Mouse (Mus musculus) stomach, embryonic 14.5 days (tissue): Measurements from ENCODE around the gene B3galt4. TPM values are rescaled to one million over a fixed set of nuclear protein-coding genes. Genes with fewer than 3 reads are reported as not detected.
"Not testable (repeated sequence)": the region's sequence is repeated elsewhere in the genome, so short reads cannot be mapped to it uniquely, and the experiment has no call there.

Experiments used
- ATAC-seq: fragments of 200-750 bp; cut with Nextera tagmentation; 2 replicates; pipeline ENCODE4 v1.8.0; 2017; ENCODE audit warnings: low read depth, moderate TSS enrichment; ENCODE audit not compliant: insufficient number of reproducible peaks, insufficient read depth, low FRiP score
- H3K27ac ChIP-seq: fragments of 300-500 bp; sonication (generic); 2 replicates; pipeline ENCODE4 v1.5.1; 2014; ENCODE audit warnings: mild to moderate bottlenecking, low read length, moderate library complexity, mixed read lengths
- H3K27me3 ChIP-seq: fragments of 300-500 bp; sonication (generic); 2 replicates; pipeline ENCODE4 v1.6.1; 2014; ENCODE audit warnings: low read length, control low read depth, mixed read lengths; ENCODE audit not compliant: control insufficient read depth, insufficient read depth
- H3K36me3 ChIP-seq: fragments of 300-500 bp; sonication (generic); 2 replicates; pipeline ENCODE4 v1.6.1; 2014; ENCODE audit warnings: mild to moderate bottlenecking, control low read depth, low read length, moderate library complexity, mixed read lengths; ENCODE audit not compliant: control insufficient read depth, insufficient read depth
- H3K4me1 ChIP-seq: fragments of 300-500 bp; sonication (generic); 2 replicates; pipeline ENCODE4 v1.6.1; 2014; ENCODE audit warnings: low read length, control low read depth, mixed read lengths; ENCODE audit not compliant: control insufficient read depth, insufficient read depth
- H3K4me2 ChIP-seq: fragments of 300-500 bp; sonication (generic); replicated peaks from 2 replicates; pipeline ENCODE4 v1.6.1; 2014; ENCODE audit warnings: low read depth, low read length, control low read depth
- H3K4me3 ChIP-seq: fragments of 300-500 bp; sonication (generic); 2 replicates; pipeline ENCODE4 v1.5.1; 2014; ENCODE audit warnings: low read depth, low read length, control low read depth
- H3K9ac ChIP-seq: fragments of 300-500 bp; sonication (generic); replicated peaks from 2 replicates; pipeline ENCODE4 v1.6.1; 2014; ENCODE audit warnings: low read depth, mild to moderate bottlenecking, control low read depth, low read length, moderate library complexity, mixed read lengths
- H3K9me3 ChIP-seq: fragments of 300-500 bp; sonication (generic); 2 replicates; pipeline ENCODE4 v1.6.1; 2016; ENCODE audit warnings: low read depth, low read length, control low read depth; ENCODE audit not compliant: control insufficient read depth
- WGBS: fragments of 180-500 bp; shearing (Covaris S2); extraction: QIAGEN DNeasy Blood & Tissue Kit; methylation state at CpG from one replicate; pipeline ENCODE4 v1.1.7; 2014; 5-methylcytosine and 5-hydroxymethylcytosine counted together
- polyA plus RNA-seq: library from polyadenylated mRNA; unstranded; fragments of >200 nt; fragmentation: Nextera tagmentation; extraction: Ambion mirVana; gene quantifications from 2 replicates; pipeline ENCODE4 v1.2.1, GENCODE M21; 2014

Gene B3galt4
- polyA plus RNA-seq = 2.8 and 2.9 TPM in 2 replicates

DNA sequence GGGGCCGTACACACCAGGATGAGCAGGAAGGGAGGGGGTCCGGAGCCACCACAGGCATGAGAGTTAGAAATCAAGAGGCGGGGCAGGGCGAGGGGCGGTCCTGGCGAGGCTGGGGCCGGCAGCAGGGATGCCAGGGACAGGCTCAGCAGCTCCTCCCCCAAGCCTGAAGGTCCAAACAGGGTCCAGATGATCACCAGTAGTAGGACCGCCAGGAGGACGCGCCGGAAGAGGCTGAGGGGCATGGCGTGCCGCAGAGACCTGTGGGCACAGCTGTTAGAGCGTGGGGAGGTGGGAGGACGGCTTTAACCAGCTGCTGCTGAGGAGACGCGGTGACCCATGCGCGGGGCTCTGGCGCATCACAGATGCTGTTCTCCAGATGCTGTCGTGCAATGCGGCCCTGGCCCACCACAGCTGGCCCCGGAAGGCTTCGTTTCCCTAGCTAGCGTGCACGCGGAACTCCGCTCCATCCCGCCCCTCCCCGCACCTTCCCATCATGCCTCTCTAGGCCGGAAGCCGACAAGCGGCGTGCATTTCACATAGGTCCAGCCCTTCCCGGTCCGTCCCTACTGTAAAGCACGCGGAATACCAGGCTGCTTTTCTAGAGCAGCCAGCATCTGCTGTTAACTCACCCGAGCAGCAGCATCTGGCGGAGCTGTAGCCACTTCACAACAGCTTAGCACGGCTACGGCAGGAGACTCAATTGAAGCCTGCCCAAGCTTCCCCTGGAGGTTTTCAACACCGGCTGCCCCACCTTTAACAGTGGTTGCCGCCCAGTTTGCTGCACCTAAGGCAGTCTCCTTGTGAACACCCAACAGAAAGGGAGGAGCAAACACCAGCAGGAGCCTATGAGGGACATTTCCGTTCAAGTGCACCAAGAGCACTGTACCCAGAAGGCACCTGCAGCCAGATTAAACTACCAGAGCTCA, at the start of gene B3galt4:
Gene B3galt4, minus strand, starts transcription at position 468 of the 926 bp plus-strand sequence.
- Histone ChIP-seq H3K4me3 (peak within 1 kb of the TSS; percentile 41), H3K4me1 (peaks cover 34% of the 10 kb centered on the region; the same call in 1 of the 2 replicates), H3K9ac (peak within 1 kb of the TSS; percentile 53), H3K4me2 (peak within 1 kb of the TSS; percentile 83), H3K9me3 (no peaks in the 10 kb centered on the region), H3K36me3 (peaks cover 36% of the 10 kb centered on the region), H3K27ac (peak within 1 kb of the TSS; percentile 86), H3K27me3 (no peaks in the 10 kb centered on the region)
- under 1% methylated on average over 45 of the region's 45 CpGs for WGBS
- peak; percentile 83 for ATAC-seq

DNA sequence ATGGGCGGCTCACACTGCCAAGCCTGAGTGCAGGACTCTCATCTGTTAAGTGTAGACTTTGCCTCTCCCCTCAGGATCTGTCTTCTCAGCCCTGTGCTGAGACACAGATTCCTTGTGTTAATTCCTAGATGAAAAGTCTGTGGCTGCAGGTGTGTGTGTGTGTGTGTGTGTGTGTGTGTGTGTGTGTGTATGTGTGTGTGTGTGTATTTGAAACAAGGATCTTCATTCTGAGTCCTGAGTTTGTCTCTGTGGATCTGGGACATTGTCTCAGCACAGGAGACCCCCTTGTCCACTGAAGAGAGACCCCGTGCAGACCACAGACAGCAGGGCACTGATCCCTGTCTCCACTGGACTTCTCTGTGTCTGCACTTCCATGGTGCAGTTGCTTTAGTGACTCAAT, 49.5 kb upstream of the B3galt4 start:
- H3K9me3 ChIP-seq, H3K4me2 ChIP-seq, H3K36me3 ChIP-seq, H3K4me1 ChIP-seq, H3K4me3 ChIP-seq, H3K9ac ChIP-seq, H3K27me3 ChIP-seq, H3K27ac ChIP-seq, ATAC-seq: not testable (repeated sequence)
- WGBS = 46% methylated on average over 2 of the region's 2 CpGs

DNA sequence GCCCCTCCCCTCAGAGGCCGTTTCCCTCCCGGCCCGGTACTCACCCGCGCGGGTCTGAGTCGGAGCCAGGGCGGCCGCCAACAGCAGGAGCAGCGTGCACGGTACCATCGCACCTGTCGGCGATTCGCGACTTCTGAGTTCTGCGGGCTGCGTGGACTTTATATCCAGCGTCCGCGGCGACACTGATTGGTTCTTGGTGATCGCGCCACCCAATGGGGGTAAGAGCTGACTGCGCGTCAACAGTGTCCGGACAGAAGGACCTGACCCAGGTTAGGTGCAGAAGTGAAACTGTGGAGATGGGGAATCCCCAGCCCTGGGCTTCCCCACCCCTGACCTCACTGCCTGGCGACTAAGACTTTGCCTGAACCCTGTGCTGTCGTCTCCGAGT, 48.9 kb upstream of the B3galt4 start, which contains the start of gene H2-K1:
Gene H2-K1, minus strand, starts transcription at position 198 of the 388 bp plus-strand sequence.
- no peaks in the 10 kb centered on the region for H3K4me1 ChIP-seq
- no peaks in the 10 kb centered on the region for H3K36me3 ChIP-seq
- H3K9ac ChIP-seq = peak within 1 kb of the TSS; percentile 33; the same call in 1 of the 2 replicates
- H3K27me3 ChIP-seq = peaks cover 8% of the 10 kb centered on the region; the same call in 1 of the 2 replicates
- peak within 1 kb of the TSS; percentile 98 for H3K4me2 ChIP-seq
- WGBS = under 1% methylated on average over 24 of the region's 30 CpGs
- H3K9me3 ChIP-seq = no peaks in the 10 kb centered on the region
- no peak within 1 kb of the TSS for H3K27ac ChIP-seq
- peak; percentile 93 for ATAC-seq
- peak within 1 kb of the TSS; percentile 49 for H3K4me3 ChIP-seq

- Histone ChIP-seq H3K4me1 (no peaks in the 10 kb centered on the region), H3K9ac (peak overlapping the region; percentile 33; the same call in 1 of the 2 replicates), H3K27ac (no peak overlapping the region), H3K27me3 (peaks cover 8% of the 10 kb centered on the region; the same call in 1 of the 2 replicates), H3K4me2 (peak overlapping the region; percentile 98), H3K9me3 (no peaks in the 10 kb centered on the region), H3K4me3 (peak overlapping the region; percentile 49), H3K36me3 (no peaks in the 10 kb centered on the region)
- peak; percentile 14; the same call in 1 of the 2 replicates for ATAC-seq
- 3% methylated on average over 80 of the region's 87 CpGs for WGBS
Observed at GRCm38 (mm10) chr17:33999341-34000149, 48.3 kb upstream of the B3galt4 start.

GRCm38 (mm10) chr17:33998697-33999096, 47.4 kb upstream of the B3galt4 start:
- not testable (repeated sequence) for H3K36me3 ChIP-seq, H3K27ac ChIP-seq, H3K4me1 ChIP-seq, H3K9me3 ChIP-seq, H3K4me3 ChIP-seq, ATAC-seq, H3K27me3 ChIP-seq, H3K4me2 ChIP-seq, H3K9ac ChIP-seq
- WGBS = 48% methylated on average over 5 of the region's 5 CpGs

GRCm38 (mm10) chr17:33997025-33997424, 45.7 kb upstream of the B3galt4 start:
- H3K4me3 ChIP-seq, H3K9ac ChIP-seq, H3K4me2 ChIP-seq, H3K9me3 ChIP-seq, ATAC-seq, H3K27ac ChIP-seq, H3K36me3 ChIP-seq, H3K27me3 ChIP-seq, H3K4me1 ChIP-seq: not testable (repeated sequence)
- 88% methylated on average over 2 of the region's 2 CpGs for WGBS

DNA sequence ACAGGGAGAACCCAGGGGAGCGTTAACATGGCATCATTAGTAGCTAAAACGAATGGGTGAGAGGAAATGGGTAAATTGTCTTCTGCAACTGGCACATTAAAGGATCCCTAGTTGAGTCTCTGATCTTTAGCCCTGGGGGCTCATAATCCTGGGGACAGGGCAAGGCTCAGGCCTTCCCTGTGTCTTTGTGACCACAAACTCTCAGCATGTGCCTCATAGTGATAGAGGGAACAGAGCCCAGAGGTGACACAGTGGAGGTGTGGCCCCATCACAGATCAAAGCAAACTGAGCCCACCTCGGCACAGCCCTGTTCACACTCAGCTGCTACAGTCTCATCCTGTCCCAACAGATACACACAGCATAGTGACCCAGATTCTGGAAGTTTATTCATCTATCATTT, 44.4 kb upstream of the B3galt4 start:
- no peak overlapping the region for H3K4me3 ChIP-seq
- H3K9me3 ChIP-seq = no peaks in the 10 kb centered on the region
- no peak overlapping the region for H3K27ac ChIP-seq
- no peak overlapping the region for H3K9ac ChIP-seq
- 22% methylated on average over 3 of the region's 3 CpGs for WGBS
- H3K4me2 ChIP-seq = no peak overlapping the region
- H3K4me1 ChIP-seq = no peaks in the 10 kb centered on the region
- no peak for ATAC-seq
- no peaks in the 10 kb centered on the region for H3K36me3 ChIP-seq
- H3K27me3 ChIP-seq = peaks cover 4% of the 10 kb centered on the region; the same call in 1 of the 2 replicates

DNA sequence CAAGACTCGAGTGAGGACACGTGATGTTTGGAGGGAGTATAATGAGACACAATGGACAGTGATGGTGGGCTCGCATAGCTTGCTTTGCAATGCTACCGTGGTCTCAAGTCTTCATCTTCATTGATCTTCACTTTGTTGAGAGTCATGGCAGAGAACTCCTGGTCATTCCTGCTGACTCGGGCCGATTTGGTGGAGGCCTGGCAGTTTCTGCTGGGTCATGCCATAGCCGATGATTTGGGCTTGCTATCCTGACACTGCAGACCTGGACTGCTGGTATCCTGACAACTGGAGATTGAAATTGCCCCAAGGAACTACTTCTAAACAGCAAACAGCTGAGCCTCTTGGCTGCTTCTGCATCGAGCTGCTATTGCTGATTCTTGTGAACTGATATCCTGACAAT, 43.7 kb upstream of the B3galt4 start:
- ATAC-seq = no peak
- 91% methylated on average over 8 of the region's 8 CpGs for WGBS
- Histone ChIP-seq H3K4me1 (no peaks in the 10 kb centered on the region), H3K9ac (no peak overlapping the region), H3K4me2 (no peak overlapping the region), H3K36me3 (no peaks in the 10 kb centered on the region), H3K9me3 (no peaks in the 10 kb centered on the region), H3K27me3 (peaks cover 2% of the 10 kb centered on the region; the same call in 1 of the 2 replicates), H3K27ac (no peak overlapping the region), H3K4me3 (no peak overlapping the region)
